Mouse (Mus musculus) heart, postnatal 14 days (tissue): Measurements from ENCODE around the gene Fxyd6. TPM values are rescaled to one million over a fixed set of nuclear protein-coding genes. Genes with fewer than 3 reads are reported as not detected.
A peak's percentile ranks its signal among the peaks of the same experiment; 100 is the strongest.

ENCODE experiments used
- DNase-seq, 2 experiments: peaks; one replicate each; pipeline ENCODE4 v3.0.0; 2021 to 2022
- intact Hi-C: fragments of 180-260 bp; cut with DNase I; formaldehyde crosslinking; loops from one replicate; pipeline ENCODE4 v1.15.1; 2025
- total RNA-seq, 2 experiments: library from RNA; stranded (reverse); gene quantifications; 2 replicates each; pipeline ENCODE4 v1.2.3; 2021

Fxyd6 gene
- total RNA-seq, 2 experiments from 2014 or later = 18.2 to 20.9 TPM

GRCm38 (mm10) chr9:45373896-45374295 is 3.9 kb downstream of the Fxyd6 start:
- intact Hi-C loops = no loop called here
- DNase-seq = no peak

GRCm38 (mm10) chr9:45374988-45375502 is 5.1 kb downstream of the Fxyd6 start:
- intact Hi-C loops = no loop called here
- no peak for DNase-seq

- no peak for DNase-seq
- intact Hi-C loops = no loop called here
Measured at GRCm38 (mm10) chr9:45376427-45376826, 6.4 kb downstream of the Fxyd6 start.

- no peak for DNase-seq
- intact Hi-C loops = no loop called here
Measured at GRCm38 (mm10) chr9:45376883-45377282, 6.9 kb downstream of the Fxyd6 start.

GRCm38 (mm10) chr9:45380411-45381251 is 10.6 kb downstream of the Fxyd6 start:
- intact Hi-C loops = no loop called here
- DNase-seq = no peak

GRCm38 (mm10) chr9:45382336-45382735 is 12.4 kb downstream of the Fxyd6 start:
- intact Hi-C loops = no loop called here
- DNase-seq = no peak

- intact Hi-C loops = no loop called here
- DNase-seq = no peak
Measured at GRCm38 (mm10) chr9:45382834-45383233, 12.8 kb downstream of the Fxyd6 start.

- DNase-seq = no peak
Measured at GRCm38 (mm10) chr9:45383883-45384282, 13.9 kb downstream of the Fxyd6 start.

GRCm38 (mm10) chr9:45386698-45387097 is 16.7 kb downstream of the Fxyd6 start:
- DNase-seq = no peak
- intact Hi-C loops = no loop called here

More at GRCm38 (mm10) chr9:45383883-45384282, 13.9 kb downstream of the Fxyd6 start:
- intact Hi-C loops = no loop called here

- intact Hi-C loops = loop anchor here (1.0 kb wide), 3 partner anchors 43 to 167 kb away; no protein-coding TSS in a partner anchor
- peak; percentile 88 to 93 for DNase-seq
Measured at GRCm38 (mm10) chr9:45388385-45388994, 18.5 kb downstream of the Fxyd6 start.

- intact Hi-C loops = no loop called here
Measured at GRCm38 (mm10) chr9:45389596-45389995, 19.6 kb downstream of the Fxyd6 start.

GRCm38 (mm10) chr9:45391299-45391698 is 21.3 kb downstream of the Fxyd6 start:
- DNase-seq = no peak
- intact Hi-C loops = no loop called here

More at GRCm38 (mm10) chr9:45389596-45389995, 19.6 kb downstream of the Fxyd6 start:
- DNase-seq = no peak

GRCm38 (mm10) chr9:45395218-45395617 is 25.2 kb downstream of the Fxyd6 start:
- DNase-seq = no peak
- intact Hi-C loops = no loop called here

GRCm38 (mm10) chr9:45395796-45396195 is 25.8 kb downstream of the Fxyd6 start:
- intact Hi-C loops = no loop called here
- no peak for DNase-seq

GRCm38 (mm10) chr9:45398336-45398735 is 28.4 kb downstream of the Fxyd6 start:
- DNase-seq = no peak
- intact Hi-C loops = no loop called here

GRCm38 (mm10) chr9:45399434-45399833 is 29.4 kb downstream of the Fxyd6 start, which contains the start of gene Fxyd2:
Gene Fxyd2 (plus strand): TSS chr9:45399669.
- no peak for DNase-seq

GRCm38 (mm10) chr9:45401851-45402250 is 31.9 kb downstream of the Fxyd6 start:
- no peak for DNase-seq
- intact Hi-C loops = no loop called here

More at GRCm38 (mm10) chr9:45399434-45399833, 29.4 kb downstream of the Fxyd6 start, which contains the start of gene Fxyd2:
- intact Hi-C loops = no loop called here

- intact Hi-C loops = no loop called here
- no peak for DNase-seq
Measured at GRCm38 (mm10) chr9:45402957-45403356, 33.0 kb downstream of the Fxyd6 start.

GRCm38 (mm10) chr9:45405694-45406093 is 35.7 kb downstream of the Fxyd6 start:
- intact Hi-C loops = no loop called here
- DNase-seq = no peak

GRCm38 (mm10) chr9:45406808-45407207 is 36.8 kb downstream of the Fxyd6 start:
- intact Hi-C loops = no loop called here

More at GRCm38 (mm10) chr9:45406808-45407207, 36.8 kb downstream of the Fxyd6 start:
- no peak for DNase-seq
